Mouse (Mus musculus) midbrain, embryonic 16.5 days (tissue): ENCODE data around the gene Ndrg3. TPM values are rescaled to one million over a fixed set of nuclear protein-coding genes. Genes with fewer than 3 reads are reported as not detected.
"Not testable (repeated sequence)": the region's sequence is repeated elsewhere in the genome, so short reads cannot be mapped to it uniquely, and the experiment has no call there.

Experiments used
- ATAC-seq: fragments of 200-750 bp; cut with Nextera tagmentation; 2 replicates; pipeline ENCODE4 v1.8.0; 2017; ENCODE audit warnings: moderate TSS enrichment
- H3K27ac ChIP-seq: fragments of 300-500 bp; sonication (generic); 2 replicates; pipeline ENCODE4 v1.5.1; 2014; ENCODE audit warnings: mild to moderate bottlenecking, low read length, mixed read lengths
- H3K27me3 ChIP-seq: fragments of 300-500 bp; sonication (generic); 2 replicates; pipeline ENCODE4 v1.6.1; 2014; ENCODE audit warnings: low read depth, low read length, mixed read lengths; ENCODE audit not compliant: control insufficient read depth, insufficient read depth
- H3K36me3 ChIP-seq: fragments of 300-500 bp; sonication (generic); 2 replicates; pipeline ENCODE4 v1.6.1; 2014; ENCODE audit warnings: mild to moderate bottlenecking, low read length, moderate library complexity, mixed read lengths; ENCODE audit not compliant: control insufficient read depth, insufficient read depth
- H3K4me1 ChIP-seq: fragments of 300-500 bp; sonication (generic); 2 replicates; pipeline ENCODE4 v1.6.1; 2014; ENCODE audit warnings: mild to moderate bottlenecking, low read length, mixed read lengths; ENCODE audit not compliant: control insufficient read depth, insufficient read depth
- H3K4me2 ChIP-seq: fragments of 300-500 bp; sonication (generic); 2 replicates; pipeline ENCODE4 v1.6.1; 2014; ENCODE audit warnings: mild to moderate bottlenecking, low read length, mixed read lengths
- H3K4me3 ChIP-seq: fragments of 300-500 bp; sonication (generic); 2 replicates; pipeline ENCODE4 v1.5.1; 2014; ENCODE audit warnings: low read depth, mild to moderate bottlenecking, low read length, moderate library complexity, mixed read lengths
- H3K9ac ChIP-seq: fragments of 300-500 bp; sonication (generic); 2 replicates; pipeline ENCODE4 v1.6.1; 2014; ENCODE audit warnings: low read depth, low read length, mixed read lengths
- H3K9me3 ChIP-seq: fragments of 300-500 bp; sonication (generic); replicated peaks from 2 replicates; pipeline ENCODE4 v1.6.1; 2014; ENCODE audit warnings: mild to moderate bottlenecking, low read length, mixed read lengths; ENCODE audit not compliant: control insufficient read depth, poor library complexity, severe bottlenecking
- WGBS: fragments of 180-500 bp; shearing (Covaris S2); extraction: QIAGEN DNeasy Blood & Tissue Kit; methylation state at CpG from one replicate; pipeline ENCODE4 v1.1.7; 2014; 5-methylcytosine and 5-hydroxymethylcytosine counted together
- polyA plus RNA-seq: library from polyadenylated mRNA; unstranded; fragments of >200 nt; fragmentation: Nextera tagmentation; extraction: Ambion mirVana; gene quantifications from 2 replicates; pipeline ENCODE4 v1.2.1, GENCODE M21; 2015

Ndrg3 gene
- polyA plus RNA-seq, 1 experiment from 2014 or later: 155 TPM

GRCm38 (mm10) chr2:156919796-156920195 is 72.1 kb downstream of the Ndrg3 start:
- H3K9ac ChIP-seq: no peak overlapping the region
- H3K27me3 ChIP-seq: no peaks in the 10 kb centered on the region
- H3K4me1 ChIP-seq: no peaks in the 10 kb centered on the region
- no peaks in the 10 kb centered on the region for H3K36me3 ChIP-seq
- ATAC-seq: no peak
- no peak overlapping the region for H3K27ac ChIP-seq
- no peak overlapping the region for H3K4me3 ChIP-seq
- WGBS: 63% methylated on average over 2 of the region's 2 CpGs
- no peaks in the 10 kb centered on the region for H3K9me3 ChIP-seq
- H3K4me2 ChIP-seq: no peak overlapping the region

DNA sequence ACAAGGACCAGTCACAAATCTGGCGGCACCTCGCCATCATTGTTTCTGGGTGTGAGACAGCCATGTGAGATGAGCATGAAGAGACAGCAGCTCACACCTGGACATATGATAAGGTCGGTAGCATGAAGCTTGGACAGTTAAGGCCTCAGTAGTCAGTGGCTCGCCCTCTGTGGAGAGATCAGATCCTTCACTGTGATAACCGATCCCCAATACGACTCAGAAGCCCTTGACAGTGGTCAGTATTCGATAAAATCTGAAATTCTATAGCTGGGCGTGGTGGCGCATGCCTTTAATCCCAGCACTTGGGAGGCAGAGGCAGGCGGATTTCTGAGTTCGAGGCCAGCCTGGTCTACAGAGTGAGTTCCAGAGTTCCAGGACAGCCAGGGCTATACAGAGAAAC is 72.7 kb downstream of the Ndrg3 start:
- H3K9me3 ChIP-seq, H3K4me1 ChIP-seq, H3K9ac ChIP-seq, H3K4me2 ChIP-seq, ATAC-seq, H3K36me3 ChIP-seq, H3K4me3 ChIP-seq, H3K27ac ChIP-seq, H3K27me3 ChIP-seq: not testable (repeated sequence)
- 91% methylated on average over 11 of the region's 11 CpGs for WGBS

DNA sequence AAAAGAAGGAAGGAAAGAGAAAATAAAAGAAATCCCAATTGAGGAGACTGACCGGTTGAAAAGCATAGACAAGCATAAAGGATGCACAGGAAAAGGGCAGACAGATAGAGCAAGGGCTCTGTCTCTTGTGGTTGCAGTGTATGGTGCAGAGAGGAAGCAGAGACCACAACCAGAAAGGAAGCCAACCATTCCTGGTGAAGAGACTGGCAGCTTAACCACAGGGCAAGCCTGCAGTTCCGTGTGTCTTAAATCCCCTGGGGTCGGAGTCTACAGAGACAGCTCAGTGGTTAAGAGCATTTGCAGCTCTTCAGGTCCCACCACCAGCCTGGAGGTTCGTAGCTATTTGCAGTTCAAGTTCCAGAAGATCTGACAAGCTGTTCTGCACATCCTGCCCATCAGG is 73.3 kb downstream of the Ndrg3 start:
- Histone ChIP-seq H3K4me3 (no peak overlapping the region), H3K9me3 (no peaks in the 10 kb centered on the region), H3K4me2 (no peak overlapping the region), H3K27me3 (no peaks in the 10 kb centered on the region), H3K27ac (no peak overlapping the region), H3K4me1 (no peaks in the 10 kb centered on the region), H3K9ac (no peak overlapping the region), H3K36me3 (no peaks in the 10 kb centered on the region)
- no peak for ATAC-seq
- WGBS: 71% methylated on average over 4 of the region's 4 CpGs

GRCm38 (mm10) chr2:156916419-156917125 is 75.3 kb downstream of the Ndrg3 start:
- Histone ChIP-seq H3K27me3 (no peaks in the 10 kb centered on the region), H3K4me2 (no peak overlapping the region), H3K27ac (no peak overlapping the region), H3K36me3 (no peaks in the 10 kb centered on the region), H3K4me3 (no peak overlapping the region), H3K9ac (no peak overlapping the region), H3K4me1 (no peaks in the 10 kb centered on the region), H3K9me3 (no peaks in the 10 kb centered on the region)
- ATAC-seq: no peak
- WGBS: 83% methylated on average over 3 of the region's 3 CpGs

DNA sequence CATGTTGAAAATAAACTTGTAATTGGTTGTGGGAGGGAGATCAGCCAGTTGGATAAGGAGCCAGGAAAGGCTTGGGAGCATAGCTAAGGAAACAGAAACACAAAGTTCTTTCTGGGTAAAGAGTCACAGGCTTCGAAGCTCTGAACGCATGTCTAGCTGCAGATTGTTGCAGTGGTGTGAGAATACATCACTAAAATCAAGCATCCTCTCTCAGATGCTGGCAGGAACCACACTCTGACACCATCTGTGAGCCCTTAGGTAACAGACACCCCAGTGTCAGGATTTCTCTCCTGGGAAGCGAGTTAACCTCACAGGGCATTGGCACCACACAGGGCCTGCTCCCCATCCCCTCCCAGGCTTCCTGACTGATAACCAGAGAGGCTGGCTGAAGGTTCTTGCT is 76.3 kb downstream of the Ndrg3 start:
- Histone ChIP-seq H3K36me3 (no peaks in the 10 kb centered on the region), H3K4me2 (no peak overlapping the region), H3K4me3 (no peak overlapping the region), H3K27me3 (no peaks in the 10 kb centered on the region), H3K9me3 (no peaks in the 10 kb centered on the region), H3K4me1 (no peaks in the 10 kb centered on the region), H3K27ac (no peak overlapping the region), H3K9ac (no peak overlapping the region)
- 82% methylated on average over 3 of the region's 3 CpGs for WGBS
- no peak for ATAC-seq

DNA sequence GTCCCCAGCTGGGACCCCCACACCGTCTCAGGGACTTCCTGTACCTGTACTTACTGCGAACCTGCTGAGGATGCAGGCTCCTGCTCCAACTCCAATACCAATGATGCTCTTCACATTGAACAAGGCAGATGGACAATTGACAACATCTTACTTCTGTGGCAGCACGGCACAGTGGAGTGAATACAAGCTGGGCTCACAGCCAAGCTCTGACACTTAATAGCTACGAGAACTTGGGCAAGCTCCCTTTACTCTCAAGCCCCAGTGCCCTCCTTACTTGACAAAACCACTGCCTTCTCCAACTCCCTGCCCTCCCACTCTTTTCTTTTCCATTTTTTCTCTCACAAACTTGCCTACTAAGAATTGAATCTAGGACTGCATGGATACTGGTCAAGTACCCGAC is 78.7 kb downstream of the Ndrg3 start:
- Histone ChIP-seq H3K36me3 (no peaks in the 10 kb centered on the region), H3K27ac (no peak overlapping the region), H3K4me2 (no peak overlapping the region), H3K27me3 (no peaks in the 10 kb centered on the region), H3K4me1 (no peaks in the 10 kb centered on the region), H3K4me3 (no peak overlapping the region), H3K9me3 (no peaks in the 10 kb centered on the region), H3K9ac (no peak overlapping the region)
- no peak for ATAC-seq
- WGBS: 75% methylated on average over 5 of the region's 5 CpGs

DNA sequence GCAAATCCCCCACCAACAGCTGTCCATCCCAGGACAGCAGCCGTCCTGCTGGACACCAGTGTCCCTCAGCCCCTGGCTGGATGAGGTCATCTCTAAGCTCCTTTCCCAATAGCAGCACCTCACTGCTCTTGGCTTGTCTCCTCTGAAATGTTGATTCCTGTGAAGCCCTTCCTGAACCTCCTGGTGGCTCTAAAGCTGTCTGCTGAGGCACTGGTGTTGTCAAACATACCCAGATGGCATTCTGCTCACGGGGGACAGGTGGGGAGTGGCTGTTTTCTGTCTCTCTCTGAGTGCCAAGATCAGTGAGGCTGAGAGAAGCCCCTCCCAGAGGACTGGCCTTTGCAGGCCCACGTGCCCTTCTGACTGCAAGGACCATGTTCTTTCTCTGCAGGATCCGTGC is 85.9 kb downstream of the Ndrg3 start:
- H3K36me3 ChIP-seq, H3K27ac ChIP-seq, H3K27me3 ChIP-seq, H3K4me2 ChIP-seq, H3K9ac ChIP-seq, H3K4me1 ChIP-seq, ATAC-seq, H3K4me3 ChIP-seq, H3K9me3 ChIP-seq: not testable (repeated sequence)
- 43% methylated on average over 4 of the region's 4 CpGs for WGBS

DNA sequence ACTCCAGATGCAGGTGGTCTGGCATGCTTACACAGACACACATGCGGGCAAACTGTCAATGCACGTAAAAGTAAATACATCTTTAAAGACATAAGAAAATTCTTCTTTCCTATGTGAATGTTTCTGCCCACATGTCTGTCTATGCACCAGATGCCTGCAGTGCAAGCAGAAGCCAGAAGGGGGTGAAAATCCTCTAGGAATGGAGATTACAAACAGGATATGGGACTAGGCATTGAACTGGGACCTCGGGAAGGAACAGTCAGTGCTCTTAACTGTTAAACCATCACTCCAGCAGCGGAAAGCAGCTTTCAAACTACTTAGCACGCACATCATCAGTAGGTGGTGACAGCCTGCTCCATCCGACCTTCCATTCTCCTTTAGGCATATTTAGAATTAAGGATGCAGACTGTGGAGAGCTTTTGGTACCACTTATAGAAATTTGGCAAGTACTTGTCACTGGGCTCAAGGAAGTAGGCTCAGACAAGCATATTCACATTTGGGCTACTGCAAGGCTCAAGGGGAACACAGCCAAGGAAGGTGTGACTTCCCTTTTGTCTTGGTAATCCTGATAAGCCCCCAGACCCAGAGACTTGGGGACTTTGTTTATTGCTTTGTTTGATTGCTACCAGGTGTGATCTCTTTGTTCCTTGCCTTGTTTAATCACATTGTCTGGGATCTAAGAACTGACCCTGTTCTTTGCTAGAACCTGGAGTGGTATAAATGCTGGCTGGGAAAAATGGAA is 86.7 kb downstream of the Ndrg3 start:
- Histone ChIP-seq H3K27ac (no peak overlapping the region), H3K9me3 (no peaks in the 10 kb centered on the region), H3K4me3 (no peak overlapping the region), H3K27me3 (no peaks in the 10 kb centered on the region), H3K4me1 (no peaks in the 10 kb centered on the region), H3K36me3 (no peaks in the 10 kb centered on the region), H3K9ac (no peak overlapping the region), H3K4me2 (no peak overlapping the region)
- ATAC-seq: no peak
- WGBS: 25% methylated on average over 6 of the region's 6 CpGs

- no peak overlapping the region for H3K27ac ChIP-seq
- H3K9me3 ChIP-seq: no peaks in the 10 kb centered on the region
- H3K9ac ChIP-seq: no peak overlapping the region
- H3K4me1 ChIP-seq: no peaks in the 10 kb centered on the region
- H3K27me3 ChIP-seq: no peaks in the 10 kb centered on the region
- no peak for ATAC-seq
- no peaks in the 10 kb centered on the region for H3K36me3 ChIP-seq
- 32% methylated on average over 2 of the region's 2 CpGs for WGBS
- H3K4me3 ChIP-seq: no peak overlapping the region
- H3K4me2 ChIP-seq: no peak overlapping the region
Measured at GRCm38 (mm10) chr2:156903367-156903766, 88.5 kb downstream of the Ndrg3 start.
